Mouse (Mus musculus) embryo, embryonic 10.5 days (tissue): ENCODE measurements around the gene Arhgap1.
A peak's percentile ranks its signal among the peaks of the same experiment; 100 is the strongest.

Experiments used
- DNase-seq: peaks from one replicate; pipeline ENCODE4 v3.0.0-alpha.2; 2015; ENCODE audit warnings: low spot score

Arhgap1 gene

GRCm38 (mm10) chr2:91699225-91699624, 49.6 kb downstream of the Arhgap1 start:
- no peak for DNase-seq

DNA sequence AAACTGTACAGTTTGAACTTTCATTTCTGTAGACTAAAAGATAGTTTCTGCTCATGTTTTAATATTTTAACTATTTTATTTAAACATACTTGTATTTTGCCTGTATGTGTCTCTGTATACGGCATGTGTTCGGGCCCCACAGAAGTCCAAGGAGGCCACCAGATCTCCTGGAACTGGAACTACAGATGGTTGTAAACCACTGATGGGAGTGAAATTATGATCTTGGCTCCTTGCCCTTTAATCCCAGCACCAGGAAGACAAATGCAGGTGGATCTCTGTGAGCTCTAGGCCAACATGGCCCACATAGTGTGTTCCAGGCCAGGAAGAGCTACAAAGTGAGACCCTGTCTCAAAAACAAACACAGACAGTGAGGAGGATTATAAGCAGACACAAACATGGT, 51.7 kb downstream of the Arhgap1 start:
- DNase-seq, result no peak

GRCm38 (mm10) chr2:91705736-91706135, 56.1 kb downstream of the Arhgap1 start:
- DNase-seq, result no peak

GRCm38 (mm10) chr2:91706456-91706855, 56.8 kb downstream of the Arhgap1 start:
- no peak for DNase-seq

GRCm38 (mm10) chr2:91708361-91708760, 58.7 kb downstream of the Arhgap1 start:
- no peak for DNase-seq

GRCm38 (mm10) chr2:91710272-91711234, 60.9 kb downstream of the Arhgap1 start, which contains the start of the genes Atg13 and Harbi1:
Atg13 (minus strand) TSS chr2:91710576.
Harbi1 (plus strand) TSS chr2:91710852.
- DNase-seq, result peak; percentile 93

- DNase-seq, result peak; percentile 7
These were observed 61.7 kb downstream of the Arhgap1 start for GRCm38 (mm10) chr2:91711256-91711925.

- no peak for DNase-seq
These were observed 65.3 kb downstream of the Arhgap1 start for GRCm38 (mm10) chr2:91714921-91715320.

DNA sequence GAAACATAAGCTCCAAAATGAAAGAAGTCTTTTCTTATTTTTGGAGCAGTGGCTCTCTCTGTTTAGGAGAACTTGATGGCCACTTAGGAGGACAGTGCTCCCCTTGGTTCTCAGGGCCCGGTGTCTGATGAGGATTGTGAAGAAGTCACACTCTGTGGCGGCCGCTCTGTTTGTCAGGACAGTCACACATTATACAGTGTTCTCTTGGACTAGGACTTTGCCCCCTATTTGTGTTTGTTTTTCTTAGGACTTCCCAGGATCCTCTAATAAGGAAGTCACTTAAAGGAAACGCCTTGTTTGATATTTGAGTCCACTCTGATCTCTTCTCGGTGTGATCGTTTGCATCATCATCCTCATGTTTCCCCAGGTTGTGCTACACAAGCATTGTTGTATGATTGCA, 68.6 kb downstream of the Arhgap1 start:
- no peak for DNase-seq
